Mouse (Mus musculus) stomach, embryonic 16.5 days (tissue): ENCODE measurements around the gene 4930539E08Rik. TPM values are rescaled to one million over a fixed set of nuclear protein-coding genes. Genes with fewer than 3 reads are reported as not detected.

Experiments
- ATAC-seq: fragments of 200-750 bp; cut with Nextera tagmentation; 2 replicates; pipeline ENCODE4 v1.8.0; 2017; ENCODE audit warnings: moderate number of reproducible peaks, moderate TSS enrichment; ENCODE audit not compliant: insufficient read depth, low FRiP score
- H3K27ac ChIP-seq: fragments of 300-500 bp; sonication (generic); 2 replicates; pipeline ENCODE4 v1.5.1; 2014; ENCODE audit warnings: low read length
- H3K27me3 ChIP-seq: fragments of 300-500 bp; sonication (generic); 2 replicates; pipeline ENCODE4 v1.6.1; 2014; ENCODE audit warnings: low read length, control low read depth, mixed read lengths; ENCODE audit not compliant: control insufficient read depth, insufficient read depth
- H3K36me3 ChIP-seq: fragments of 300-500 bp; sonication (generic); 2 replicates; pipeline ENCODE4 v1.6.1; 2014; ENCODE audit warnings: low read length; ENCODE audit not compliant: control insufficient read depth, insufficient read depth
- H3K4me1 ChIP-seq: fragments of 300-500 bp; sonication (generic); 2 replicates; pipeline ENCODE4 v1.6.1; 2014; ENCODE audit warnings: low read length, control low read depth, mixed read lengths; ENCODE audit not compliant: control insufficient read depth, insufficient read depth
- H3K4me2 ChIP-seq: fragments of 300-500 bp; sonication (generic); 2 replicates; pipeline ENCODE4 v1.6.1; 2014; ENCODE audit warnings: low read depth, low read length, mixed read lengths
- H3K4me3 ChIP-seq: fragments of 300-500 bp; sonication (generic); replicated peaks from 2 replicates; pipeline ENCODE4 v1.5.1; 2014; ENCODE audit warnings: mild to moderate bottlenecking, low read length
- H3K9ac ChIP-seq: fragments of 300-500 bp; sonication (generic); 2 replicates; pipeline ENCODE4 v1.6.1; 2014; ENCODE audit warnings: low read length
- H3K9me3 ChIP-seq: fragments of 300-500 bp; sonication (generic); replicated peaks from 2 replicates; pipeline ENCODE4 v1.6.1; 2016; ENCODE audit warnings: low read length, control low read depth; ENCODE audit not compliant: control insufficient read depth
- WGBS: fragments of 180-500 bp; shearing (Covaris S2); extraction: QIAGEN DNeasy Blood & Tissue Kit; methylation state at CpG from one replicate; pipeline ENCODE4 v1.1.7; 2014; 5-methylcytosine and 5-hydroxymethylcytosine counted together
- polyA plus RNA-seq: library from polyadenylated mRNA; unstranded; fragments of >200 nt; fragmentation: Nextera tagmentation; extraction: Ambion mirVana; gene quantifications from 2 replicates; pipeline ENCODE4 v1.2.1, GENCODE M21; 2015

Gene 4930539E08Rik
- polyA plus RNA-seq, 1 experiment from 2014 or later = 0.25 TPM

DNA sequence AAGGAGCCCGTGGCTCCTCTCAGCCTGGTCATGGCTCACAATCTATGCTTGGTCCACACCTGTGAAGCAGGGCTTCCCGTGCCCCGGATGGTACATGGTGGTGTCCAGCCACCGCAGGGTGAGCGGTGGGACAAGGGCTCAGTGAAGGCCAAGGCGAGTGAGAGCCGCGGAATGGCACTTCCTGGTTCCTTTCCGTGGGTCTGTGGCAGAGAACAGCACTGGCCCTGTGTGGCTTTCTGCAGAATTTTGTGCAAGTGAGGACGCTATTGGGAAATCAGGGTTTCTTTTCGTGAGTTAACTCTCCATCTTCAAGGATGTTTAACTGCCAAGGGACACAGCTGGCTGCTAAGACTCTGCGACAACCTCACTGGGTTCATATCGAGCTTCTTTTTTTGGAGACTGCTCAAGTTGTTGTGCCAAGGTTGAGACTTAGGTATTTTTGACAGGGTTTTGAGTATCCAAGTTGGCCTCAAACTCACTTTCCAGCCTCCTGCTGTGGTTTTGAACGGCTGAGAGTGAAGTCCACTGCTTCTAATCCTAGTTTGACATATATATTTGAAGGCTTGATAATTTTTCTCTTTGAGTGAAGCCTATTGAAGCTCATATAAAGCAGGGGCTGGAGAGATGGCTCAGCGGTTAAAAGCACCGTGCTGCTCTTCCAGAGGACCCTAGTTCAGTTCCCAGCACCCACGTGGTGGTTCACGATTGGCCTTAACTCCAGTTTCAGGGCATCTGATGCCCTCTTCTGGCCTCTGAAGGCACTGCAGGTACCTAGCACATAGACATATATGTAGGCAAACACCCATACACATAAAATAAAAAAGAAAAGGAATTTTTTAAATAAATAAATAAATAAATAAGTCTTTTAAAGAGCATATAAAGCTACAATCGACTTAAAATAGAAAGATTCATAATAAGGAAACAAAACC lies 32.2 kb upstream of the 4930539E08Rik start:
- Histone ChIP-seq H3K36me3 (no peaks in the 10 kb centered on the region), H3K9ac (no peak overlapping the region), H3K4me2 (no peak overlapping the region), H3K4me3 (no peak overlapping the region), H3K27me3 (no peaks in the 10 kb centered on the region), H3K27ac (no peak overlapping the region), H3K9me3 (0 out of 2 replicates have a peak, but pooled peaks cover 6% of the 10 kb centered on the region), H3K4me1 (peaks cover 7% of the 10 kb centered on the region; the same call in 1 of the 2 replicates)
- 92% methylated on average over 19 of the region's 19 CpGs for WGBS
- ATAC-seq = no peak

GRCm38 (mm10) chr17:28944481-28944880 lies 29.4 kb upstream of the 4930539E08Rik start:
- Histone ChIP-seq H3K9me3 (0 out of 2 replicates have a peak, but pooled peaks cover 6% of the 10 kb centered on the region), H3K4me1 (no peaks in the 10 kb centered on the region), H3K27ac (no peak overlapping the region), H3K4me3 (no peak overlapping the region), H3K9ac (no peak overlapping the region), H3K4me2 (no peak overlapping the region), H3K27me3 (no peaks in the 10 kb centered on the region), H3K36me3 (no peaks in the 10 kb centered on the region)
- 87% methylated on average over 7 of the region's 7 CpGs for WGBS
- no peak for ATAC-seq

- ATAC-seq = no peak
- WGBS = 78% methylated on average over 7 of the region's 7 CpGs
- H3K9me3 ChIP-seq = 0 out of 2 replicates have a peak, but pooled peaks cover 6% of the 10 kb centered on the region
- H3K4me1 ChIP-seq = no peaks in the 10 kb centered on the region
- H3K4me3 ChIP-seq = no peak within 1 kb of the TSS
- no peak within 1 kb of the TSS for H3K9ac ChIP-seq
- H3K36me3 ChIP-seq = no peaks in the 10 kb centered on the region
- H3K27ac ChIP-seq = no peak within 1 kb of the TSS
- no peak within 1 kb of the TSS for H3K4me2 ChIP-seq
- H3K27me3 ChIP-seq = no peaks in the 10 kb centered on the region
Measured at GRCm38 (mm10) chr17:28943740-28944139, 28.6 kb upstream of the 4930539E08Rik start, which contains the start of gene Pxt1. Pxt1 (minus strand) TSS chr17:28943840.

- Histone ChIP-seq H3K36me3 (no peaks in the 10 kb centered on the region), H3K27me3 (no peaks in the 10 kb centered on the region), H3K4me2 (no peak overlapping the region), H3K9ac (no peak overlapping the region), H3K27ac (no peak overlapping the region), H3K9me3 (0 out of 2 replicates have a peak, but pooled peaks cover 2% of the 10 kb centered on the region), H3K4me1 (no peaks in the 10 kb centered on the region), H3K4me3 (no peak overlapping the region)
- no peak for ATAC-seq
- WGBS = 70% methylated on average over 10 of the region's 11 CpGs
Measured at GRCm38 (mm10) chr17:28942101-28942500, 27.0 kb upstream of the 4930539E08Rik start.

DNA sequence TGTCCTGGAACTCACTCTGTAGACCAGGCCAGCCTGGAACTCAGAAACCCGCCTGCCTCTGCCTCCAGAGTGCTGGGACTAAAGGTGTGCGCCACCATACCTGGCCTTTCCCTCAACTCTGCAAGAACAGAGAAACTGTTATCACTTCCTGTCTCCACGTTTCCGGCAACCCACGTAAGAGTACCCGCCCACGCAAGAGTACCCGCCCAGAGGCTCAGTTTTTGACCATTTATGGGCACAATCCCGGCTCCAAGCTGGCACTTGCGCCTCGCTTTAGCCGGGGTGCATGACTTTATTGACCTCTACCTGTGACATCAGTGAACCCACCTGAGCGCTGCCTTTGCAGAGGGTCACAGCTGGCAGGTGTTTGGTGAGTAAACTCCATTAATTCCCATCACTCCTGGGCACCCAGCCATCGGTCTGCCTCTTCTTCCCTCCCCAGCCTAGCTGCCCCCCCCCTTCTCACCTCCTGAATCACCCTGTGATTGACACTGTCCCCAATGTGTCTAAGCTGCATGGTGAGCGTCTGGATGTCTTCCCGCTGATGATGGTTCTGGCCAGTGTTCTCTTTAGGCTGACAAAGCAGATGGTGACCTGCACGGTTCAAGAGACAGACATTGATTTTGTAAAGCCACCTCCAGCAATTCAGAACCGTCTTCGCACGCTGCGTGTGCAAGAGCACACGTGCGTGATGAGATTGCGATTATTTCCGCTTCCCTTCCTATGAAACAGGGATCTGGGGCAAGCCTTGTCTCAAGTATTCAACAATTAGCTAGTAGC lies 25.8 kb upstream of the 4930539E08Rik start:
- Histone ChIP-seq H3K4me1 (no peaks in the 10 kb centered on the region), H3K9me3 (no peaks in the 10 kb centered on the region), H3K36me3 (no peaks in the 10 kb centered on the region), H3K9ac (no peak overlapping the region), H3K27me3 (no peaks in the 10 kb centered on the region), H3K27ac (no peak overlapping the region), H3K4me3 (no peak overlapping the region), H3K4me2 (no peak overlapping the region)
- WGBS = 88% methylated on average over 25 of the region's 25 CpGs
- no peak for ATAC-seq

GRCm38 (mm10) chr17:28936622-28937345 lies 21.7 kb upstream of the 4930539E08Rik start:
- H3K36me3 ChIP-seq = no peaks in the 10 kb centered on the region
- 82% methylated on average over 10 of the region's 10 CpGs for WGBS
- ATAC-seq = no peak

DNA sequence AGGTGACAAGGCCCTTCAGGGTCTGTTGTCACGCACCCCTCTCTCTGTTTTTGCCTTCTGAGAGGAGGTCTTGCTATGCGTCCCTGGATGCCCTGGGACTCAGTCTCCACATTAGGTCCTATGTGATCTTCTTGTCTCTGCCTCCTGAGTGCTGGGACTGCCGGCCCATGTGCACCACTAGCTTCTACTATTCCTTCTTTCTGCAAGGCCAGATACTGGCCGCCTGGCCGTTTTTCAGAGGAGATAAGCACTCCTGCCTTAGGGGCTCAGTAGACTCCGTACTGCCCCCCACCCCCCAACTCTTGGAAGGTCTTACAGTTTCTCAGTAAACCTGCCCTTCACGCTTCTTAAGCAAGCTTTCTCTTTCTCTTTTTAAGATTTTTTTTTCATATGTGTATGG lies 21.0 kb upstream of the 4930539E08Rik start:
- H3K36me3 ChIP-seq = no peaks in the 10 kb centered on the region
- no peak overlapping the region for H3K4me2 ChIP-seq
- no peak overlapping the region for H3K4me3 ChIP-seq
- peaks cover 7% of the 10 kb centered on the region for H3K4me1 ChIP-seq
- H3K27me3 ChIP-seq = no peaks in the 10 kb centered on the region
- ATAC-seq = no peak
- H3K9me3 ChIP-seq = no peaks in the 10 kb centered on the region
- no peak overlapping the region for H3K27ac ChIP-seq
- H3K9ac ChIP-seq = no peak overlapping the region
- 88% methylated on average over 7 of the region's 7 CpGs for WGBS

More at GRCm38 (mm10) chr17:28936622-28937345, 21.7 kb upstream of the 4930539E08Rik start:
- H3K4me1 ChIP-seq = peaks cover under 1% of the 10 kb centered on the region; the same call in 1 of the 2 replicates
- H3K27me3 ChIP-seq = no peaks in the 10 kb centered on the region
- H3K9ac ChIP-seq = no peak overlapping the region
- H3K4me2 ChIP-seq = no peak overlapping the region
- no peak overlapping the region for H3K4me3 ChIP-seq
- no peaks in the 10 kb centered on the region for H3K9me3 ChIP-seq
- H3K27ac ChIP-seq = no peak overlapping the region

DNA sequence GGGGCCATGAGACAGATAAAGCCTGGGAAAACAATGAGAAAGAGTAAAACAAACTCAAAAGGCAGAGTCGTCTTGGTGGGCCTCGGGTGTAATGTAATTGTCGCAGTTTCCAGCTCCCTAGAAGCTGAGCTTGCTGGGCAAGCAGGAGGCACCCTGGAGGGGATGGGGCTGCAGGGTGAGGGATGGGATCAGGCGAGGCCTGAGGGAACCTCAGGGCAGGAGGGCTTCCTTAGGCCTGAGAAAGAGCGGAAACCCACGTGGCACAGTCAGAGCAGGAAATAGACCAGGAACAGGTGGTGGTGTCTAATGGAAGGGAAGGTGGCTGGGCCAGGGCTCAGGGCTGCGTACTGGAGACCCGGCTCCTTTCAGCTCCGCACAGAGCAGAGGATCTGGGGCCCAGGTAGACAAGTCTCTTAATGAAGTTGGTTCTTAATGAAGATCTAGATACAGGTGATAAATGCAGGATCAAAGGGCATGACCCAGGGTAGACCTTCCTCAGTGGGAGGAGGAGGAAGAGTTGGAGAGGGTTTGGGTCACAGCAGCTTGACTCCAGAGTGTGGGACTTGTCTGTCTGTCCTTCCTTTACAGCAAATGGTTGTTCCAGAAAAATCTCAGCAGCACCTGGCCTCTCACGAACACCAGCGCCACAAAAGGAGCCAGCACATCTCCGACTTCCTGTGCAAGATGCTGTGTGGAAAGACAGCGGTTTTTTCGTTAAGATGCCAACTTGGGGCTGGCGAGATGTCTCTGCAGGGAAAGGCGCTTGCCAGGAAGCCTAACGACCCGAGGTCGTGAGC lies 19.2 kb upstream of the 4930539E08Rik start:
- Histone ChIP-seq H3K27ac (no peak overlapping the region), H3K9me3 (no peaks in the 10 kb centered on the region), H3K4me2 (no peak overlapping the region), H3K4me3 (no peak overlapping the region), H3K4me1 (peaks cover 20% of the 10 kb centered on the region), H3K36me3 (no peaks in the 10 kb centered on the region), H3K9ac (no peak overlapping the region), H3K27me3 (no peaks in the 10 kb centered on the region)
- 73% methylated on average over 19 of the region's 19 CpGs for WGBS
- no peak for ATAC-seq
